Mouse (Mus musculus): ENCODE results near the gene Ifitm2.

Ifitm2 gene

GRCm38 (mm10) chr7:140905642-140906081 is 50.1 kb downstream of the Ifitm2 start:
- DNase-seq (ENCODE audit: low read depth, low spot score), result no peak
